Comparison of ENCODE assay signal across 8 mouse cellular contexts in genomic region chr11:74572459-74573061, GRCm38 (mm10). TPM values are rescaled to one million over a fixed set of nuclear protein-coding genes. Genes with fewer than 3 reads are reported as not detected.
DNase-seq lines count a peak whose midpoint lies in the region; ATAC-seq and TF ChIP-seq lines count a peak whose summit lies in the region.

No protein-coding gene starts in this region.

- TF ChIP-seq CTCF in G1E (IDR thresholded peaks at IDR 0.05; ENCODE audit: low read depth, low read length) = no peak
- TF ChIP-seq CTCF in left cerebral cortex, adult 2 months (IDR thresholded peaks at IDR 0.05) = no peak

- intact Hi-C loops in left cerebral cortex, postnatal 14 days (cut with DNase I) = no loop called here
- intact Hi-C loops in left cerebral cortex, adult 2 months (cut with DNase I) = no loop called here

- peaks cover 89% of the 10 kb centered on the region for H3K4me1 ChIP-seq in G1E (ENCODE audit: insufficient read depth, low read depth, low read length)
- H3K4me1 ChIP-seq in liver, embryonic 11.5 days (replicated peaks; ENCODE audit: control insufficient read depth, insufficient read depth, low read length) = peaks cover 57% of the 10 kb centered on the region
- no peaks in the 10 kb centered on the region; the same call in 1 of the 2 replicates for H3K4me1 ChIP-seq in forebrain, embryonic 14.5 days (ENCODE audit: control insufficient read depth, insufficient read depth, low read length)

- 50% methylated on average over 6 of the region's 6 CpGs for WGBS in liver, embryonic 11.5 days
- WGBS in forebrain, embryonic 14.5 days = 81% methylated on average over 6 of the region's 6 CpGs

- peak overlapping the region; percentile 77 for H3K27ac ChIP-seq in liver, embryonic 11.5 days (ENCODE audit: low read depth, low read length)
- H3K27ac ChIP-seq in forebrain, embryonic 14.5 days (ENCODE audit: low read depth, low read length) = no peak overlapping the region
- H3K27ac ChIP-seq in left cerebral cortex, adult 2 months = no peak overlapping the region

- no peaks in the 10 kb centered on the region for H3K27me3 ChIP-seq in G1E (ENCODE audit: insufficient read depth, low read length)
- H3K27me3 ChIP-seq in liver, embryonic 11.5 days (replicated peaks; ENCODE audit: control insufficient read depth, insufficient read depth, low read length) = no peaks in the 10 kb centered on the region
- no peaks in the 10 kb centered on the region for H3K27me3 ChIP-seq in forebrain, embryonic 14.5 days (replicated peaks; ENCODE audit: control insufficient read depth, insufficient read depth, low read length)

- H3K9me3 ChIP-seq in G1E (replicated peaks) = no peaks in the 10 kb centered on the region
- no peaks in the 10 kb centered on the region for H3K9me3 ChIP-seq in liver, embryonic 11.5 days (ENCODE audit: control insufficient read depth, low read length)
- H3K9me3 ChIP-seq in forebrain, embryonic 14.5 days (replicated peaks; ENCODE audit: control insufficient read depth, low read length) = no peaks in the 10 kb centered on the region

- peak overlapping the region; percentile 57 for H3K4me2 ChIP-seq in liver, embryonic 11.5 days
- no peak overlapping the region for H3K4me2 ChIP-seq in forebrain, embryonic 14.5 days (ENCODE audit: low read length)

- ATAC-seq in G1E (ENCODE audit: extremely low read depth, insufficient number of reproducible peaks, low FRiP score, poor library complexity, severe bottlenecking) = peak; percentile 70
- ATAC-seq in liver, embryonic 11.5 days (replicated peaks; ENCODE audit: low FRiP score) = peak; percentile 78
- peak; percentile 83 for ATAC-seq in neutrophil, adult 5-6 weeks (ENCODE audit: extremely low read depth, insufficient number of reproducible peaks, low FRiP score, poor library complexity, severe bottlenecking)
- no peak for ATAC-seq in forebrain, embryonic 14.5 days

- peak overlapping the region; percentile 56 for H3K9ac ChIP-seq in liver, embryonic 11.5 days (ENCODE audit: low read depth, low read length)
- no peak overlapping the region for H3K9ac ChIP-seq in forebrain, embryonic 14.5 days (ENCODE audit: low read length)

- peak overlapping the region; percentile 68 for H3K4me3 ChIP-seq in G1E (ENCODE audit: low read depth, low read length)
- H3K4me3 ChIP-seq in liver, embryonic 11.5 days (ENCODE audit: low read depth, low read length) = peak overlapping the region; percentile 14
- no peak overlapping the region for H3K4me3 ChIP-seq in forebrain, embryonic 14.5 days (ENCODE audit: low read depth, low read length)
- no peak overlapping the region for H3K4me3 ChIP-seq in left cerebral cortex, adult 2 months

- peaks cover 22% of the 10 kb centered on the region for H3K36me3 ChIP-seq in G1E (replicated peaks)
- no peaks in the 10 kb centered on the region for H3K36me3 ChIP-seq in liver, embryonic 11.5 days (ENCODE audit: control insufficient read depth, insufficient read depth, low read length)
- H3K36me3 ChIP-seq in forebrain, embryonic 14.5 days (ENCODE audit: control insufficient read depth, insufficient read depth, low read length) = no peaks in the 10 kb centered on the region

- DNase-seq in G1E (ENCODE audit: low spot score) = peak; percentile 77
- peak; percentile 33 to 52 for DNase-seq in adrenal gland, postnatal 36 days
- no peak for DNase-seq in liver, embryonic 11.5 days (ENCODE audit: low spot score)
- DNase-seq in forebrain, embryonic 14.5 days (ENCODE audit: low spot score) = no peak
- DNase-seq in embryo, embryonic 11 days = no peak
- DNase-seq in left cerebral cortex, postnatal 14 days (ENCODE audit: low spot score in 2 of 2) = no peak
- DNase-seq in left cerebral cortex, adult 2 months (ENCODE audit: extremely low spot score in 1 of 2, low spot score in 2 of 2) = no peak

RNA-seq across cellular contexts. Expression of gene Rap1gap2, which starts 38.2 kb away (rescaled TPM):
- total RNA-seq in G1E (2014; fragmentation: Nextera tagmentation) = 8.3 and 9.4 TPM in 2 replicates
- 11.4 and 11.7 TPM in 2 replicates for total RNA-seq in G1E (2017)
- 8.7 and 8.9 TPM in 2 replicates for polyA plus RNA-seq in G1E (2012)
- 10 to 100 TPM in 1 of 2 experiments, 1 to 10 TPM in 1; 8.3 to 10.5 TPM for total RNA-seq in adrenal gland, postnatal 36 days (2021)
- polyA plus RNA-seq in liver, embryonic 11.5 days (2014; fragmentation: Nextera tagmentation; extraction: Ambion mirVana) = 2.1 TPM in 2 replicates
- 34.8 and 39.7 TPM in 2 replicates for total RNA-seq in neutrophil, adult 5-6 weeks (2017)
- 5.1 and 6.0 TPM in 2 replicates for polyA plus RNA-seq in forebrain, embryonic 14.5 days (2014; fragmentation: Nextera tagmentation; extraction: Ambion mirVana)
- 100 to 1,000 TPM; 179 to 181 TPM for total RNA-seq in left cerebral cortex, postnatal 14 days (2021)
- total RNA-seq in left cerebral cortex, adult 2 months (2021) = 100 to 1,000 TPM; 186 to 188 TPM

RNA-seq across cellular contexts. Expression of gene Ccdc92b, which starts 46.8 kb away (rescaled TPM):
- 0.19 TPM in 1 of 2 replicates, not detected in the other for total RNA-seq in G1E (2014; fragmentation: Nextera tagmentation)
- total RNA-seq in G1E (2017) = 0.05 TPM in 1 of 2 replicates, not detected in the other
- polyA plus RNA-seq in G1E (2012) = not detected in 2 replicates
- total RNA-seq in adrenal gland, postnatal 36 days (2021) = 1 to 10 TPM; 2.0 to 2.2 TPM
- 5.3 and 5.5 TPM in 2 replicates for polyA plus RNA-seq in liver, embryonic 11.5 days (2014; fragmentation: Nextera tagmentation; extraction: Ambion mirVana)
- total RNA-seq in neutrophil, adult 5-6 weeks (2017) = not detected in 2 replicates
- 2.3 and 3.2 TPM in 2 replicates for polyA plus RNA-seq in forebrain, embryonic 14.5 days (2014; fragmentation: Nextera tagmentation; extraction: Ambion mirVana)
- total RNA-seq in left cerebral cortex, postnatal 14 days (2021) = 10 to 100 TPM; 23.1 to 23.4 TPM
- total RNA-seq in left cerebral cortex, adult 2 months (2021) = 10 to 100 TPM; 29.8 to 31.7 TPM

Comparison
In these comparisons a context has a peak if more than half of its experiments do, and no peak if none do; other contexts are left out.
1. DNase-seq: peak in G1E (single experiment) and adrenal gland, postnatal 36 days (2 of 2); none in liver, embryonic 11.5 days (single experiment), forebrain, embryonic 14.5 days (single experiment), embryo, embryonic 11 days (single experiment), left cerebral cortex, postnatal 14 days (0 of 2) and left cerebral cortex, adult 2 months (0 of 2).
2. H3K4me3 ChIP-seq: peak in G1E (single experiment) and liver, embryonic 11.5 days (single experiment); none in forebrain, embryonic 14.5 days (single experiment) and left cerebral cortex, adult 2 months (single experiment).
3. RNA of gene Ccdc92b, which starts 46.8 kb away (total RNA-seq): 29.8 to 31.7 TPM in left cerebral cortex, adult 2 months and 23.1 to 23.4 TPM in left cerebral cortex, postnatal 14 days; 2.0 to 2.2 TPM in adrenal gland, postnatal 36 days, 0.05 to 0.19 TPM in G1E and not detected in neutrophil, adult 5-6 weeks; every median in the first group is over 4 times any median in the second.